Comparison of ENCODE assay signal across 22 mouse cellular contexts in the genomic region with DNA sequence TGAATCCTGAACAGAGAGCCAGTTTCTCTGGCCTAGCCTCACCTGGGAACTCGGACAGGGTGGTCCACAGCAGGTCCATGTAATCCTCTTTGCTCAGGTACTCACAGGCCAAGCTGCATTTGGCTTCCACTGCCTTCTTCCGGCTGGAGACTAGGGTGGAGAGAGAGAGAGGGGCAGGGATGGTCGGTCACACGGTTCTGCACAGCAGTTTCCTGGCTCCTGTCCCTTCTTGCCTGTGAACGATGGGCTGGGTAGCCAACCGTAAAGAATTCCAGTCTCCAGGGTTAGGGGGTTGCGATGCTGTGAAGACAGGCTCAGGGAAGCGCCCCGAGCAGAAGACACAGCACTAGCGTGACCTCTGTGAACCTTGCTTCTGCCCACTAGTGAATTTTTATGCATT. TPM values are rescaled to one million over a fixed set of nuclear protein-coding genes. Genes with fewer than 3 reads are reported as not detected.
DNase-seq lines count a peak whose midpoint lies in the region; ATAC-seq and TF ChIP-seq lines count a peak whose summit lies in the region.
"Had no signal": no experiment of that assay in that cellular context is flagged by ENCODE, and none has a peak within 500 bp of the region (broad histone marks: within the 10 kb centered on the region; RNA-seq: fewer than 3 reads in every experiment).

No protein-coding gene starts in this region.

- WGBS in midbrain, postnatal 0 days, result 33% methylated on average over 10 of the region's 10 CpGs
- WGBS in midbrain, embryonic 15.5 days, result 20% methylated on average over 10 of the region's 10 CpGs
- WGBS in kidney, embryonic 15.5 days, result 29% methylated on average over 10 of the region's 10 CpGs

- no peaks in the 10 kb centered on the region for H3K4me1 ChIP-seq in midbrain, postnatal 0 days (ENCODE audit: insufficient read depth, low read length)
- no peaks in the 10 kb centered on the region for H3K4me1 ChIP-seq in midbrain, embryonic 15.5 days
- H3K4me1 ChIP-seq in kidney, embryonic 15.5 days, result peaks cover 16% of the 10 kb centered on the region
- H3K4me1 ChIP-seq: liver, embryonic 12.5 days; lung, embryonic 15.5 days had no signal

- peaks cover 28% of the 10 kb centered on the region; the same call in 1 of the 2 replicates for H3K36me3 ChIP-seq in midbrain, postnatal 0 days (ENCODE audit: insufficient read depth, low read length)
- peaks cover 14% of the 10 kb centered on the region for H3K36me3 ChIP-seq in midbrain, embryonic 15.5 days (replicated peaks)
- no peaks in the 10 kb centered on the region for H3K36me3 ChIP-seq in kidney, embryonic 15.5 days
- H3K36me3 ChIP-seq: embryonic facial prominence, embryonic 13.5 days; heart, embryonic 13.5 days; liver, embryonic 12.5 days; lung, embryonic 15.5 days had no signal

- no peak for TF ChIP-seq CTCF in midbrain, postnatal 0 days (IDR thresholded peaks at IDR 0.05)

- no peak for ATAC-seq in midbrain, postnatal 0 days (ENCODE audit: low FRiP score)
- ATAC-seq in midbrain, embryonic 15.5 days (replicated peaks), result no peak
- ATAC-seq in kidney, embryonic 15.5 days (replicated peaks; ENCODE audit: low FRiP score), result peak; percentile 93
- ATAC-seq: CD4-positive, CD25-positive, alpha-beta regulatory T cell, adult 4 months; liver, embryonic 12.5 days had no signal

- no peaks in the 10 kb centered on the region for H3K9me3 ChIP-seq in midbrain, postnatal 0 days (ENCODE audit: low read length)
- H3K9me3 ChIP-seq in midbrain, embryonic 15.5 days, result no peaks in the 10 kb centered on the region
- no peaks in the 10 kb centered on the region for H3K9me3 ChIP-seq in kidney, embryonic 15.5 days (replicated peaks)
- H3K9me3 ChIP-seq: embryonic facial prominence, embryonic 13.5 days; heart, embryonic 13.5 days; liver, embryonic 12.5 days; lung, embryonic 15.5 days had no signal

- H3K4me2 ChIP-seq in midbrain, postnatal 0 days (ENCODE audit: low read depth, low read length, poor library complexity, severe bottlenecking), result no peak overlapping the region
- no peak overlapping the region for H3K4me2 ChIP-seq in midbrain, embryonic 15.5 days
- 0 out of 2 replicates have a peak overlapping the region, but pooled peaks have one; percentile 7 for H3K4me2 ChIP-seq in kidney, embryonic 15.5 days
- H3K4me2 ChIP-seq: embryonic facial prominence, embryonic 13.5 days; heart, embryonic 13.5 days; liver, embryonic 12.5 days; lung, embryonic 15.5 days had no signal

- H3K27me3 ChIP-seq in midbrain, postnatal 0 days (ENCODE audit: insufficient read depth, low read length), result no peaks in the 10 kb centered on the region
- H3K27me3 ChIP-seq in midbrain, embryonic 15.5 days (replicated peaks), result no peaks in the 10 kb centered on the region
- H3K27me3 ChIP-seq in kidney, embryonic 15.5 days, result no peaks in the 10 kb centered on the region
- H3K27me3 ChIP-seq: embryonic facial prominence, embryonic 13.5 days; lung, embryonic 15.5 days had no signal

- H3K27ac ChIP-seq in midbrain, postnatal 0 days (ENCODE audit: low read depth, low read length), result no peak overlapping the region
- no peak overlapping the region for H3K27ac ChIP-seq in midbrain, embryonic 15.5 days
- peak overlapping the region; percentile 45 for H3K27ac ChIP-seq in kidney, embryonic 15.5 days
- H3K27ac ChIP-seq: embryonic facial prominence, embryonic 13.5 days; heart, embryonic 13.5 days; liver, embryonic 12.5 days; lung, embryonic 15.5 days had no signal

- H3K4me3 ChIP-seq in midbrain, postnatal 0 days (ENCODE audit: low read depth, low read length), result no peak overlapping the region
- H3K4me3 ChIP-seq in midbrain, embryonic 15.5 days, result no peak overlapping the region
- no peak overlapping the region for H3K4me3 ChIP-seq in kidney, embryonic 15.5 days (replicated peaks)
- H3K4me3 ChIP-seq: embryonic facial prominence, embryonic 13.5 days; heart, embryonic 13.5 days; liver, embryonic 12.5 days; lung, embryonic 15.5 days had no signal

- peak; percentile 41 for DNase-seq in midbrain, postnatal 0 days (ENCODE audit: low spot score)
- peak; percentile 80 to 83 for DNase-seq in cerebellum, postnatal 14 days
- peak; percentile 29 for DNase-seq in retina, postnatal 1 day
- no peak for DNase-seq in spleen, adult 12 weeks (ENCODE audit: low spot score)
- DNase-seq in adrenal gland, adult 2 months, result no peak
- no peak for DNase-seq in spleen, postnatal 10 days (ENCODE audit: low spot score in 2 of 2)
- DNase-seq: adrenal gland, postnatal 36 days; gastrocnemius, postnatal 14 days; heart, postnatal 4 days; layer of hippocampus, adult 9-11 months; thymus, postnatal 4 days had no signal

- H3K9ac ChIP-seq in midbrain, postnatal 0 days (replicated peaks; ENCODE audit: low read length, poor library complexity, severe bottlenecking), result no peak overlapping the region
- no peak overlapping the region for H3K9ac ChIP-seq in midbrain, embryonic 15.5 days
- H3K9ac ChIP-seq in kidney, embryonic 15.5 days, result no peak overlapping the region
- H3K9ac ChIP-seq: embryonic facial prominence, embryonic 13.5 days; heart, embryonic 13.5 days; liver, embryonic 12.5 days; lung, embryonic 15.5 days had no signal

RNA-seq across cellular contexts. Expression of a gene that starts 30.1 kb away (rescaled TPM):
- 45.3 and 56.3 TPM in 2 replicates for total RNA-seq in midbrain, postnatal 0 days (2014; rRNA removed)
- 19.3 and 20.6 TPM in 2 replicates for polyA plus RNA-seq in midbrain, postnatal 0 days (2015; fragmentation: Nextera tagmentation; extraction: Ambion mirVana)
- polyA plus RNA-seq in midbrain, embryonic 15.5 days (2015; fragmentation: Nextera tagmentation; extraction: Ambion mirVana), result 20.7 and 22.1 TPM in 2 replicates
- 12.2 and 14.3 TPM in 2 replicates for polyA plus RNA-seq in kidney, embryonic 15.5 days (2015; fragmentation: Nextera tagmentation; extraction: Ambion mirVana)
- 10 to 100 TPM; 25.4 to 40.0 TPM for total RNA-seq in adrenal gland, adult 2 months (2021)
- 26.6 and 31.3 TPM in 2 replicates for polyA plus RNA-seq in adrenal gland, adult 2 months (2012; rRNA removed)

RNA-seq across cellular contexts. Expression of a gene that starts 31.6 kb away (rescaled TPM):
- not detected in 2 replicates for total RNA-seq in midbrain, postnatal 0 days (2014; rRNA removed)
- polyA plus RNA-seq in midbrain, postnatal 0 days (2015; fragmentation: Nextera tagmentation; extraction: Ambion mirVana), result 0.09 TPM in 1 of 2 replicates, not detected in the other
- not detected in 2 replicates for polyA plus RNA-seq in midbrain, embryonic 15.5 days (2015; fragmentation: Nextera tagmentation; extraction: Ambion mirVana)
- polyA plus RNA-seq in kidney, embryonic 15.5 days (2015; fragmentation: Nextera tagmentation; extraction: Ambion mirVana), result 14.2 and 14.9 TPM in 2 replicates
- total RNA-seq in adrenal gland, adult 2 months (2021), result not detected
- not detected in 2 replicates for polyA plus RNA-seq in adrenal gland, adult 2 months (2012; rRNA removed)
- total RNA-seq: adrenal gland, postnatal 36 days; gastrocnemius, postnatal 14 days; heart, postnatal 4 days; left cerebral cortex, postnatal 14 days; megakaryocyte progenitor cell, adult 5-6 weeks; MEL had no signal
- polyA plus RNA-seq: embryonic facial prominence, embryonic 13.5 days; heart, embryonic 13.5 days; liver, embryonic 12.5 days; lung, embryonic 15.5 days; neural tube, embryonic 14.5 days had no signal

RNA-seq across cellular contexts. Expression of a gene that starts 41.4 kb away (rescaled TPM):
- total RNA-seq in midbrain, postnatal 0 days (2014; rRNA removed), result 14.0 and 14.3 TPM in 2 replicates
- 9.8 and 12.4 TPM in 2 replicates for polyA plus RNA-seq in midbrain, postnatal 0 days (2015; fragmentation: Nextera tagmentation; extraction: Ambion mirVana)
- polyA plus RNA-seq in midbrain, embryonic 15.5 days (2015; fragmentation: Nextera tagmentation; extraction: Ambion mirVana), result 11.7 and 15.1 TPM in 2 replicates
- 14.7 and 18.3 TPM in 2 replicates for polyA plus RNA-seq in kidney, embryonic 15.5 days (2015; fragmentation: Nextera tagmentation; extraction: Ambion mirVana)
- total RNA-seq in adrenal gland, adult 2 months (2021), result 10 to 100 TPM; 15.5 to 24.6 TPM
- 9.1 and 9.9 TPM in 2 replicates for polyA plus RNA-seq in adrenal gland, adult 2 months (2012; rRNA removed)

RNA-seq across cellular contexts. Expression of a gene that starts 56.3 kb away (rescaled TPM):
- total RNA-seq in midbrain, postnatal 0 days (2014; rRNA removed), result 175 and 176 TPM in 2 replicates
- polyA plus RNA-seq in midbrain, postnatal 0 days (2015; fragmentation: Nextera tagmentation; extraction: Ambion mirVana), result 105 and 109 TPM in 2 replicates
- 104 and 115 TPM in 2 replicates for polyA plus RNA-seq in midbrain, embryonic 15.5 days (2015; fragmentation: Nextera tagmentation; extraction: Ambion mirVana)
- polyA plus RNA-seq in kidney, embryonic 15.5 days (2015; fragmentation: Nextera tagmentation; extraction: Ambion mirVana), result 0.46 and 0.91 TPM in 2 replicates
- 1 to 10 TPM; 1.6 to 4.0 TPM for total RNA-seq in adrenal gland, adult 2 months (2021)
- polyA plus RNA-seq in adrenal gland, adult 2 months (2012; rRNA removed), result 1.5 and 1.9 TPM in 2 replicates
- total RNA-seq: gastrocnemius, postnatal 14 days; megakaryocyte progenitor cell, adult 5-6 weeks; MEL had no signal
- polyA plus RNA-seq: CD4-positive, CD25-positive, alpha-beta regulatory T cell, adult 4 months; liver, embryonic 12.5 days had no signal

Comparison
In these comparisons a context has a peak if more than half of its experiments do, and no peak if none do; other contexts are left out.
1. DNase-seq: peak in midbrain, postnatal 0 days (single experiment), cerebellum, postnatal 14 days (2 of 2) and retina, postnatal 1 day (single experiment); none in spleen, adult 12 weeks (single experiment), adrenal gland, adult 2 months (single experiment) and spleen, postnatal 10 days (0 of 2).
2. RNA of a gene that starts 31.6 kb away (polyA plus RNA-seq): 14.2 to 14.9 TPM in kidney, embryonic 15.5 days; 0.09 TPM in midbrain, postnatal 0 days, not detected in adrenal gland, adult 2 months and not detected in midbrain, embryonic 15.5 days; every median in the first group is over 10 times any median in the second.